Mouse (Mus musculus) hindbrain, embryonic 12.5 days (tissue): ENCODE measurements around the gene Smyd3. TPM values are rescaled to one million over a fixed set of nuclear protein-coding genes. Genes with fewer than 3 reads are reported as not detected.

ENCODE experiments used
- ATAC-seq: fragments of 200-750 bp; cut with Nextera tagmentation; 2 replicates; pipeline ENCODE4 v1.8.0; 2017; ENCODE audit warnings: moderate TSS enrichment; ENCODE audit not compliant: low FRiP score
- H3K27ac ChIP-seq: fragments of 300-500 bp; sonication (generic); 2 replicates; pipeline ENCODE4 v1.5.1; 2016; ENCODE audit warnings: mild to moderate bottlenecking
- H3K27me3 ChIP-seq: fragments of 300-500 bp; sonication (generic); 2 replicates; pipeline ENCODE4 v1.6.1; 2016; ENCODE audit warnings: mild to moderate bottlenecking
- H3K36me3 ChIP-seq: fragments of 300-500 bp; sonication (generic); 2 replicates; pipeline ENCODE4 v1.6.1; 2016; ENCODE audit warnings: mild to moderate bottlenecking
- H3K4me1 ChIP-seq: fragments of 300-500 bp; sonication (generic); 2 replicates; pipeline ENCODE4 v1.6.1; 2016
- H3K4me2 ChIP-seq: fragments of 300-500 bp; sonication (generic); replicated peaks from 2 replicates; pipeline ENCODE4 v1.6.1; 2016; ENCODE audit warnings: mild to moderate bottlenecking
- H3K4me3 ChIP-seq: fragments of 300-500 bp; sonication (generic); 2 replicates; pipeline ENCODE4 v1.5.1; 2016; ENCODE audit warnings: mild to moderate bottlenecking
- H3K9ac ChIP-seq: fragments of 300-500 bp; sonication (generic); 2 replicates; pipeline ENCODE4 v1.6.1; 2016; ENCODE audit warnings: mild to moderate bottlenecking, moderate library complexity
- H3K9me3 ChIP-seq: fragments of 300-500 bp; sonication (generic); replicated peaks from 2 replicates; pipeline ENCODE4 v1.6.1; 2016; ENCODE audit warnings: mild to moderate bottlenecking
- WGBS: fragments of 180-500 bp; shearing (Covaris S2); methylation state at CpG from one replicate; pipeline ENCODE4 v1.1.7; 2016; 5-methylcytosine and 5-hydroxymethylcytosine counted together
- polyA plus RNA-seq: library from polyadenylated mRNA; unstranded; fragments of >200 nt; fragmentation: Nextera tagmentation; extraction: Ambion mirVana; gene quantifications from 2 replicates; pipeline ENCODE4 v1.2.1, GENCODE M21; 2016

Smyd3 gene
- polyA plus RNA-seq, 1 experiment from 2014 or later: 19.4 TPM

DNA sequence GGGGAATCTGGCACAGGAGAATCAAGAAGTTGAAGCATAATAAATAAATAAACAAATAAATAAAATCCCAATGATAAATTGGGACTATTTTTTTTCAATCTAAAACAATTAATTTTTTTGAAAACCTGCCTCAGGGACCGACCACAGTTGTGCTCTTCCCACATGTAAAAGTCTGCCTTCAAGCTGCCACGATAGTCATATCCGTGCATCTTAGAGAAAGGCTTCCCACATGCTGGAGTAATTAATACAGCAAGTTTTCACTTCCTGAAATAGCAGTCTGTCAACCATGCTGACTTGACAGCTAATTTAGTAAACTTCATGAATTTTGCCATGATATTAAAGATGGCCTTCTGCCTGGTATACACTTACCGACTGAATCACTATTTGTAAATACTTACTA, 119.2 kb downstream of the Smyd3 start:
- no peak overlapping the region for H3K4me3 ChIP-seq
- H3K9ac ChIP-seq: no peak overlapping the region
- no peak overlapping the region for H3K27ac ChIP-seq
- no peaks in the 10 kb centered on the region for H3K4me1 ChIP-seq
- WGBS: 80% methylated on average over 4 of the region's 4 CpGs
- no peaks in the 10 kb centered on the region for H3K36me3 ChIP-seq
- H3K27me3 ChIP-seq: no peaks in the 10 kb centered on the region
- ATAC-seq: no peak
- no peak overlapping the region for H3K4me2 ChIP-seq
- H3K9me3 ChIP-seq: no peaks in the 10 kb centered on the region

DNA sequence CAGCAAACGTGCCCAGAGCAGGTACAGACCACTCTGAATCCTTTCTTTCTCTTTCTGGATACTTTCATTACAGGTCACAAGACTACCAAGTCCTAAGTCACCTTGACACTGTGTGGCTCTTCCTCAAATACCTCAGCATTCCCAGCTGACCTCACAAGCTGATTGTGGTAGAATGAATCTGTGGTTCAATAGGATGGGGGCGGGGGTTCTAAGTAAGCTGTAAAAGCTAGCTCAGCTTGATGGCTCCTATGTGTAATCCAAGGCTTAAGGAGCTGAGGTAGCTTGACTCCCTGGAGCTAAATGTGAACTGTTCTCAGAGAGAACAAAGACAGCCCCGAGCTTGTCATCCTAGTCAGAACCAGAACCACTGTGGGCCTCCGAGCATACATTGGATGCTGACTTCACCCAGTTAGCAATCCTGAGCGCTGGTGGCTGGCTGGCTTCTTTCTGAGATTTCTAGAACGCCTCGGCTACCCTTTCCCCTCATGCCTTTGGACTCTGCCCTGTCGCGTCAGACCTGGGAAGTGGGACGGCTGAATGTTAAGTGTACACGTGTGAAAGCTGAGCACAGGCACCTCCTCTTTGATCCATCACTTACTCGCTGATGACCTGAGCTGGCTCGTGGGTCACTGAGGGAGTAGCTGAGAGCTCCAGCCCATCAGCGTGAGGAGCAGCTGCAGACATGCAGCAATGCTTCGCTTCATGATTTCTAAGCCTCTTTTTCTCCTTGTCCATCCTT, 131.4 kb downstream of the Smyd3 start:
- Histone ChIP-seq H3K9me3 (no peaks in the 10 kb centered on the region), H3K9ac (no peak overlapping the region), H3K27me3 (no peaks in the 10 kb centered on the region), H3K27ac (no peak overlapping the region), H3K36me3 (no peaks in the 10 kb centered on the region), H3K4me1 (peaks cover 6% of the 10 kb centered on the region; the same call in 1 of the 2 replicates), H3K4me3 (no peak overlapping the region), H3K4me2 (no peak overlapping the region)
- ATAC-seq: no peak
- WGBS: 57% methylated on average over 15 of the region's 15 CpGs

DNA sequence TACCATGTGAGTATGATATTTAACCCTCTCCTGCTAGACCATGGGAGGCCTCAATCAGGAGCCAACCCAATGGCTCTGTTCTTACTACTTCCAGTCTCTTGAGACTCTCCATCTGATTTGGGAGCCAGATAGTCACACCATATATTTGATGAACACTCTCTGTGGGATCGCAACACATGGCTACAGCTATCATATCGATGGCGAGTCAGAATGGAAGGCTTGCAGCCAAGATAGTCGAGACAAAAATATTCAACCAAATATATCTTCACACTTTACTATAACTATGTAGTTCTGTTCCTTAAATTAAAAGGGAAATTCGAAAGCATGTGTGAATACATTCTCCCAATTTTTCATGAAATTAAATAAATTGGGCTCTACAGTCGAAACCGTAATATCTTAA, 132.2 kb downstream of the Smyd3 start:
- Histone ChIP-seq H3K4me2 (no peak overlapping the region), H3K4me1 (peaks cover 6% of the 10 kb centered on the region; the same call in 1 of the 2 replicates), H3K36me3 (no peaks in the 10 kb centered on the region), H3K9me3 (no peaks in the 10 kb centered on the region), H3K9ac (no peak overlapping the region), H3K27ac (no peak overlapping the region), H3K4me3 (no peak overlapping the region), H3K27me3 (no peaks in the 10 kb centered on the region)
- no peak for ATAC-seq
- WGBS: 93% methylated on average over 7 of the region's 7 CpGs

DNA sequence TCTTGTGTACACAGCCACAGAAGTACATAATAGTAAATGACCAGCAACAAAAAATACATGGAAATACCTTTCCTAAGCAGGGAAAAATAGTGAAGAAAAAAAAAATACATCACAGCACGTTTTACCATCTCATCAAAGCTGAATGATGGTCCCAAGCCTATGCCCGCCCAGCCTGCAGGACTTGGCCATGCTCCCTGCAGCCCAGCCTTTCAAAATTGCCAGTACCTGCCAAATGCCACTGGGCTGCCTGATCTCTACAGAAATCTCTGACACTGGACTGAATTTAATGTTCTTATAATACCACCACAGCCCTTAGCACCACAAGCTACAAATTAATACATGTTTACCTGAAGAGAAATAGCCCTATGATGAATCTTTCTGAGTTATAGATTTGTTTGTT, 133.5 kb downstream of the Smyd3 start:
- Histone ChIP-seq H3K4me3 (no peak overlapping the region), H3K9ac (no peak overlapping the region)
- WGBS: 76% methylated on average over 2 of the region's 2 CpGs

DNA sequence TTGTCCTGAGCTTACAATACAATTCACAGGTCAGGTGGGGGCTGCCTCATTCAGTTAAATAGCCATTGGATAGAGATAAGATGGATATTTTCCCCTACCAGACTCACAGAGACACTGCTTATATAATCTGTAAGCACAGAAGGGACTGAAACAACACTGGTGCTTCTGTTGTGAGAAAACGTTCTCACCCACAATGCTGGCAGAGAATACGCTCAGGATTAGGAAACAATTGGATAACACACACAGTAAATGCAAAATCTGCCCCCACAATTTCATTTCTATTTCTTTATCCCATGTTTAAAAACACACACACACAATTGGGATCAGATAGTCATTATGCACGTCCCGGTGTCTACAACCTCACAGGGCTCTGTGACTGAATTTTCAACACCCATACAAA, 139.7 kb downstream of the Smyd3 start:
- H3K27me3 ChIP-seq: no peaks in the 10 kb centered on the region
- H3K4me1 ChIP-seq: 0 out of 2 replicates have a peak, but pooled peaks cover 4% of the 10 kb centered on the region
- ATAC-seq: no peak
- H3K4me2 ChIP-seq: no peak overlapping the region
- H3K4me3 ChIP-seq: no peak overlapping the region
- H3K27ac ChIP-seq: no peak overlapping the region
- no peak overlapping the region for H3K9ac ChIP-seq
- H3K36me3 ChIP-seq: no peaks in the 10 kb centered on the region
- WGBS: 94% methylated on average over 4 of the region's 4 CpGs
- no peaks in the 10 kb centered on the region for H3K9me3 ChIP-seq

More for the DNA sequence above, 133.5 kb downstream of the Smyd3 start:
- no peaks in the 10 kb centered on the region for H3K36me3 ChIP-seq
- no peak for ATAC-seq
- H3K9me3 ChIP-seq: no peaks in the 10 kb centered on the region
- H3K27ac ChIP-seq: no peak overlapping the region
- H3K27me3 ChIP-seq: no peaks in the 10 kb centered on the region
- H3K4me1 ChIP-seq: peaks cover 6% of the 10 kb centered on the region; the same call in 1 of the 2 replicates
- no peak overlapping the region for H3K4me2 ChIP-seq

DNA sequence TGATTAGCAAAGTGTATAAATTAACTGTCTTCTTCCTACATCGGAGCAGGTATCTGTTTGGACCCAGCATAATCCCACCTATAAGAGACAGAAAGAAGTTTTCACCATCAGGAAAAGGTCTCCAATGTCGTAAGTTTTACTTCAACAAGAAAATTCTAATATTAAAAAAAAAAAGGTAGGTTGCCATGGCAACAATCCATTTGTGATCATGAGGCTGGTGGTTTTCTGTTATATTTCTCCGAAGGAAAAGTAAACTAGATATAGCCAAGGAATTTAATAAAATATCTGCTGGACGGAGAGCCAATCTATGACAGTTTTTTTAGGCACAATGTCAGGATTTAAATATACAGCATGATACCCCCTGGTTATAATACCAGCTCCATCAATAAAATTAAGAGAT, 142.9 kb downstream of the Smyd3 start:
- H3K4me2 ChIP-seq: no peak overlapping the region
- no peak overlapping the region for H3K27ac ChIP-seq
- no peak for ATAC-seq
- H3K9ac ChIP-seq: no peak overlapping the region
- no peaks in the 10 kb centered on the region for H3K9me3 ChIP-seq
- WGBS: 86% methylated on average over 4 of the region's 4 CpGs
- 0 out of 2 replicates have a peak, but pooled peaks cover 4% of the 10 kb centered on the region for H3K4me1 ChIP-seq
- H3K27me3 ChIP-seq: no peaks in the 10 kb centered on the region
- no peaks in the 10 kb centered on the region for H3K36me3 ChIP-seq
- H3K4me3 ChIP-seq: no peak overlapping the region

DNA sequence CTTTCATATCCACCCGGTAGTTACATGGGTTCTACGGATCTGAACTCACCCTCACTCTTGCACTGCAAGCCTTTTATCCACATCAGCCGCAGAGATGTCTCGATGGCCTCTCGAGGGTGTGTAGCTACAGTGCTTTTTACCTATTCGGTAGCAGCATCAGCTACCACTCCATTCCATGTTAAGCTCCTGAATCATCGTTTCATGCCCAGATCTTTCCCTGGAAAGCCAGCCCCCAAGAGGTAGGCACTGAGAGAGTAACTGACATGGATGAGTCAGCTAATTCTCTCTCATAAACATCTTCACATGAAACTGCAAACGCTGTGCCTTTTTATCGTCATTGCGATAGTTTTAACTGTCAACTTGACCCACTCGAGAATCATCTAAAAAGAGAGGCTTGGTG, 143.9 kb downstream of the Smyd3 start:
- 95% methylated on average over 11 of the region's 11 CpGs for WGBS
- Histone ChIP-seq H3K27me3 (no peaks in the 10 kb centered on the region), H3K27ac (no peak overlapping the region), H3K4me3 (no peak overlapping the region), H3K9ac (no peak overlapping the region), H3K36me3 (no peaks in the 10 kb centered on the region), H3K4me2 (no peak overlapping the region), H3K4me1 (0 out of 2 replicates have a peak, but pooled peaks cover 4% of the 10 kb centered on the region), H3K9me3 (no peaks in the 10 kb centered on the region)
- ATAC-seq: no peak

DNA sequence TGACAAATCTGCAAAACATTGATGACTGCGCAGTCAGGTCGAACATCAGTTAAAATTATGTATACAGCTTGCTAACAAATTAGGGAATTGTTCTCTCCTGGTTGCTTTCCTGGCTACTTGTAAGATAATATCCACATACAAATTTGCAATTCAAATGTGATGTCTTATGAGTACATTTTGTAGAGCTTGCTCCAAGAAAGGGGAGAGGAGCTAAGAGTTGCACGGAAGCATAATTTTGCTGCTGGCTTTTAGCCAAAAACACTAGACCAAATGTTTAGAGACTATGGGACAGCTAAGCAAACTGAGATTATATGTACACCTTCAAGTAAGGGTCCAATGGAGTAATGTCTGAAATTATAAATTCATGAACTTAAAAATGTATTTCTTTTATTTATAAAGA, 146.7 kb downstream of the Smyd3 start:
- no peak for ATAC-seq

DNA sequence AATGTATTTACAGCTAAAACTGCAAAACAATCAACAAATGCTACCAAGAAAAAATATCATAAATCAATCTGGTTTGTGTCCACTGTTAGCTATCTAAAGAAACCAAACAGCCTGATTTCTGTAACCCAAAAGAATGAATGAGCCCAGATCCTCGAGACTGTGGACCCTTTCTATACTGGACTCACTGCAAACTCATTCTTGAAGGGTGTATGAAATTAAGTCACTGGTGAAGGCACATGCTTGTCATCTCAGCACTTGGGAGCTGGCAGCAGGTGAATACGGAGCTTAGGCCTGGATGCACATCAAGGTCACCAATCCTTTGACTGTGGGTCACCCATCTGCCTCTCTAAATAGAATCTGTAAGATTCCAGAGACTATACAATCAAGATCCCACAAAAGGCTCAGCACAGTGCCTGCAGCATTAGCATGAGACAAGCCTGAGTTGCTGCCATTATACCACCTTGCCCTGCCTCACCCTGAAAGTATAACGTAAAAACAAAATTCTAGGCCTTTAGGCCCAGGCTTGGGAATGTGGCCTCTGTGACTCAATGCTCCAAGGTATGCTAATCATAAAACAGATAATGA, 149.3 kb downstream of the Smyd3 start:
- H3K4me2 ChIP-seq: no peak overlapping the region
- H3K4me1 ChIP-seq: no peaks in the 10 kb centered on the region
- no peaks in the 10 kb centered on the region for H3K27me3 ChIP-seq
- no peaks in the 10 kb centered on the region for H3K9me3 ChIP-seq
- no peak for ATAC-seq
- no peak overlapping the region for H3K9ac ChIP-seq
- 54% methylated on average over 3 of the region's 3 CpGs for WGBS
- H3K27ac ChIP-seq: no peak overlapping the region
- H3K4me3 ChIP-seq: no peak overlapping the region
- no peaks in the 10 kb centered on the region for H3K36me3 ChIP-seq

More for the DNA sequence above, 146.7 kb downstream of the Smyd3 start:
- Histone ChIP-seq H3K27ac (no peak overlapping the region), H3K27me3 (no peaks in the 10 kb centered on the region), H3K4me2 (no peak overlapping the region), H3K9me3 (no peaks in the 10 kb centered on the region), H3K4me1 (no peaks in the 10 kb centered on the region), H3K9ac (no peak overlapping the region), H3K36me3 (no peaks in the 10 kb centered on the region), H3K4me3 (no peak overlapping the region)
- 81% methylated on average over 3 of the region's 3 CpGs for WGBS

DNA sequence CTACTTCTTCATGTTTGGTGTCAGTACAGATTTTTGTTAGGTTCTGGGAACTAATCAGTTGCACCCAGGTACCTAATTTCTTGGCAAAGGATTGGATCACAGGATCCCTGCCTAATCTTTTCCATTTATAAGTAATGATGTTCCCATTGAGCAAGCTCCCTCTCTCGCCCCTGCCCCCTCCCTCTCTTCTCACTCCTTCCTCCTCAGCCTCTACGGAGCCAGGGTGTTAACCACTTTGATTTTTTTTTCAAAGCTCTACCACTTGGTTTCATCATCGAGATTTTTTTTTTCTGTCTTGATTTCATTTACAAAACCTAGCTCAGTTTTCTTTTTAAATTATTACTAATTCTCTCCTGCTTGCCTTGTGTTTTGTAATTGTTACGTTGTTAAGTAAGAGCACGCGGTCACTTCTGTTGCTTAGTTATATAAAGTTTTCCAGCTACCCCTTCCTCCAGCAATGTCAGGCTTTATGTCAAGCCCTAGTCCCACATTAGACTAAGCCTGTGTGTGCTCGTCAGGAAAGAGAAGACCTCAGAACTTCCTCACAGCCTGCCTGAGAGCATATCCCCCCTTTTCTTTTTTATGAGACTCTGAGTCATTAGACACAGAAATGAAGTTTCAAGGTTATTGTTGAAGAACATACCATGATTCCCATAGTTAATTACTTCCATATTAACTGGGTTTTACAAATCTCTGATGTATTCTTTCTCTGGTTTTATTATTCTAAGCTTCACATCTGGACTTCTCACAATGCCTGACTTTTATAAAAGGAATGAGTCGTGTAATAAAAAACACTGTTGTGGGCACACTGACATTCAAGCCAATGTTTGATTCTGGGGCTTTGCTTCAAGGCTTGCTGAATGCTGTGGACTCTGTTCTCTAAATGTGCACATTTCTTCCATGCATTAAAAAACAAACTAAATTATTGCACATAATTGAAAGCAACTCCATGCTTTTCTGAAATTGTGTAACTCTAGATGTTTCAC, 156.1 kb downstream of the Smyd3 start:
- Histone ChIP-seq H3K4me3 (no peak overlapping the region), H3K9ac (no peak overlapping the region), H3K36me3 (no peaks in the 10 kb centered on the region), H3K4me2 (no peak overlapping the region), H3K4me1 (no peaks in the 10 kb centered on the region), H3K9me3 (no peaks in the 10 kb centered on the region), H3K27me3 (no peaks in the 10 kb centered on the region), H3K27ac (no peak overlapping the region)
- 76% methylated on average over 8 of the region's 8 CpGs for WGBS
- no peak for ATAC-seq

DNA sequence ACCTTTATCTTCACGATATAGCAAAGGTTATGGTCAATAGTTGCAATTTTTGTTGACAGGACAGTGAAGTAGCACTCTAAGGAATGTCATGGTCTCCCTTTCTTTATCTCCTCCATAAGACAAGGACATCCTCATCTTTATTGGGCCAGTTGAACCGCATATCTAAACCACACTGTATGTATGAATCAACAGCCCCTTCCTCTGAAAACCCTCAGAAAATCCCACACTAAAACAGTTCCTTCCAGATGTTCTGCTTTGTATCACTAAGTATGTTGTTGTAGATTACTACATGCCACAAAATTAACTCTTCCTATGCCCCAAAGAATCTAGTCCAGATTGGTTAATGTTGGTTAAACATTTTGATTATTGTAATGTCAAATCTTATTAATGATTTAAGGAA, 160.7 kb downstream of the Smyd3 start:
- Histone ChIP-seq H3K27me3 (no peaks in the 10 kb centered on the region), H3K4me1 (no peaks in the 10 kb centered on the region), H3K36me3 (no peaks in the 10 kb centered on the region), H3K4me2 (no peak overlapping the region), H3K27ac (no peak overlapping the region), H3K9ac (no peak overlapping the region), H3K4me3 (no peak overlapping the region), H3K9me3 (no peaks in the 10 kb centered on the region)
- WGBS: 88% methylated on average over 2 of the region's 2 CpGs
- ATAC-seq: no peak

DNA sequence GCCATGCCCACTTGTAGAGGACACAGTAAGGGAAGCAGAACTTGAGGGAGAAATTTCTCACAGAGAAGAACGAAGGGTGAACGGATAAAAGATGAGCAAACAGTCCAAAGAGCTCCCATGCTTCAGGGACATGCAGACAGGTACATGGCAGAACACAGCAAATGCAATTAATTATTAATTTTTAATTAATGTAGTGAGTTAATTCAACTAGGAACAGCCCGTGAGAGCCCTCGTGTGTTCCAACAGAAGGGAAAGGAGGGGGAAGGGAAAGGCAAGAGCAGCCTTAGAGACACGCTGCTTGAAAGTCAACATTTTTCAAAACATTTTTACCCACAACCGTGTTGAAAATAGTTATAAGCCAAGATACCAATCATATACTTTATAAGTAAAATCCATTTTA, 163.6 kb downstream of the Smyd3 start:
- Histone ChIP-seq H3K9me3 (no peaks in the 10 kb centered on the region), H3K27me3 (no peaks in the 10 kb centered on the region), H3K4me1 (no peaks in the 10 kb centered on the region), H3K4me3 (no peak overlapping the region), H3K27ac (no peak overlapping the region), H3K9ac (no peak overlapping the region), H3K4me2 (no peak overlapping the region), H3K36me3 (no peaks in the 10 kb centered on the region)
- no peak for ATAC-seq
- 91% methylated on average over 6 of the region's 6 CpGs for WGBS
